Mouse (Mus musculus): Measurements from ENCODE around the gene Atg4b.

- no peak for TF ChIP-seq CTCF (IDR thresholded peaks at IDR 0.05; ENCODE audit: low read depth)
- TF ChIP-seq EP300 (IDR thresholded peaks at IDR 0.05; ENCODE audit: low read depth): no peak
These were observed 5.1 kb upstream of the Atg4b start for GRCm38 (mm10) chr1:93746179-93746578.

Data from heart, postnatal 0 days (tissue).